Mouse (Mus musculus) small intestine, adult 2 months (tissue): Measurements from ENCODE around the gene Syce2. TPM values are rescaled to one million over a fixed set of nuclear protein-coding genes. Genes with fewer than 3 reads are reported as not detected.

Source experiments
- H3K27ac ChIP-seq: fragments of 200-500 bp; 2 replicates; pipeline ENCODE4 v1.5.1; 2012; ENCODE audit warnings: low read depth, low read length, control low read depth, inconsistent platforms; ENCODE audit not compliant: insufficient read depth
- H3K27me3 ChIP-seq: fragments of 200-500 bp; 2 replicates; pipeline ENCODE4 v1.6.1; 2012; ENCODE audit warnings: mild to moderate bottlenecking, moderate library complexity, low read length, inconsistent platforms; ENCODE audit not compliant: control insufficient read depth, insufficient read depth
- H3K36me3 ChIP-seq: fragments of 200-500 bp; 2 replicates; pipeline ENCODE4 v1.6.1; 2012; ENCODE audit warnings: mild to moderate bottlenecking, low read length, control low read depth, inconsistent platforms; ENCODE audit not compliant: control insufficient read depth, insufficient read depth
- H3K4me1 ChIP-seq: fragments of 200-500 bp; 2 replicates; pipeline ENCODE4 v1.6.1; 2012; ENCODE audit warnings: low read length, inconsistent platforms, mixed read lengths; ENCODE audit not compliant: control insufficient read depth, insufficient read depth, insufficient read length
- H3K4me3 ChIP-seq: fragments of 200-500 bp; 2 replicates; pipeline ENCODE4 v1.5.1; 2012; ENCODE audit warnings: low read depth, mild to moderate bottlenecking, control low read depth, inconsistent platforms, low read length, moderate library complexity
- CTCF ChIP-seq: fragments of 200-500 bp; IDR thresholded peaks from 2 replicates; pipeline ENCODE4 v1.5.1; 2012; ENCODE audit warnings: low read depth, mild to moderate bottlenecking, control low read depth, inconsistent platforms, low read length, moderate library complexity, mixed read lengths; ENCODE audit not compliant: insufficient replicate concordance, insufficient read length; ENCODE audit errors: extremely low read depth
- POLR2A ChIP-seq: fragments of 200-500 bp; IDR thresholded peaks from 2 replicates; pipeline ENCODE4 v1.6.1; 2012; ENCODE audit warnings: low read depth, mild to moderate bottlenecking, control low read depth, inconsistent platforms, low read length, moderate library complexity
- WGBS: fragments of 180-500 bp; shearing (Covaris S2); methylation state at CpG from one replicate; pipeline ENCODE4 v1.1.7; 2018; 5-methylcytosine and 5-hydroxymethylcytosine counted together
- polyA plus RNA-seq: library from polyadenylated mRNA; depleted of rRNA; stranded (reverse); fragments of >200 nt; gene quantifications from 2 replicates; pipeline ENCODE4 v1.2.3, GENCODE M21; 2012

Syce2 gene
- polyA plus RNA-seq, 1 experiment, result 2.1 TPM

DNA sequence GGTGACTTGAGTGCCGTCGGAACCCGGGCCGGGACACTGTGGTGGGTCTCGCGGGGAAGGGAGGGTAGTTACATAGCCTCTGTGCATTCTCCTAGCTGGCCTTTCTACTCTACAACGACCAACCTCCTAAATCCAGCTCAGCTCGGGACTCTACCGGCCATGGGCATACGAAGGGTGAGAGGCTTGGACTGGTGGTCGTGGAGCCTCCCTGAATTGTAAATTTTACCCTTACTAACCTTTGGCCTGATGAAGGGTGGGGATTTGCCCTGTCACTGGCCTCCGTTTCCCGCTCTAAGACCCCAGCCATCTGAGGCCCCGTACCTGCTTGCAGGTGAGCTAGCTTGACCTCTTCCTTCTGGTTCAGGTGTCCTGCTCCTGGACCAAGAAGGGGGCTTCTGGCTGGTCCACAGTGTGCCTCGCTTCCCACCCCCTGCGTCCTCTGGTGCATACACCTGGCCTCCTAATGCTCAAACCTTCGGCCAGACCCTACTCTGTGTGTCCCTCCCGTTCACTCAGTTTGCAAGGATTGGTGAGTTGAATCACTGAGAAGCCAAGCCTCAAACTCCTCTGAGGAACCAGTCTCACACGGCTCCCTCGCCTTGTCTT, 37.4 kb downstream of the Syce2 start:
- Histone ChIP-seq H3K36me3 (no peaks in the 10 kb centered on the region), H3K4me3 (peak overlapping the region; percentile 61), H3K27ac (0 out of 2 replicates have a peak overlapping the region, but pooled peaks have one; percentile 5), H3K27me3 (no peaks in the 10 kb centered on the region; the same call in 1 of the 2 replicates), H3K4me1 (peaks cover 9% of the 10 kb centered on the region)
- TF ChIP-seq CTCF (no peak), POLR2A (no peak)
- 49% methylated on average over 20 of the region's 20 CpGs for WGBS

- WGBS, result 65% methylated on average over 5 of the region's 5 CpGs
- TF ChIP-seq POLR2A, result no peak
- TF ChIP-seq CTCF, result no peak
- H3K27me3 ChIP-seq, result no peaks in the 10 kb centered on the region; the same call in 1 of the 2 replicates
- no peak overlapping the region for H3K27ac ChIP-seq
- peaks cover 9% of the 10 kb centered on the region for H3K4me1 ChIP-seq
- no peaks in the 10 kb centered on the region for H3K36me3 ChIP-seq
- H3K4me3 ChIP-seq, result no peak overlapping the region
Observed at GRCm38 (mm10) chr8:84909949-84910348, 38.0 kb downstream of the Syce2 start.

GRCm38 (mm10) chr8:84910551-84910950, 38.6 kb downstream of the Syce2 start:
- WGBS, result 89% methylated on average over 6 of the region's 6 CpGs
- no peak for TF ChIP-seq POLR2A
- TF ChIP-seq CTCF, result no peak
- no peak overlapping the region for H3K4me3 ChIP-seq
- no peak overlapping the region for H3K27ac ChIP-seq
- H3K27me3 ChIP-seq, result no peaks in the 10 kb centered on the region; the same call in 1 of the 2 replicates
- H3K36me3 ChIP-seq, result no peaks in the 10 kb centered on the region
- peaks cover 9% of the 10 kb centered on the region for H3K4me1 ChIP-seq

DNA sequence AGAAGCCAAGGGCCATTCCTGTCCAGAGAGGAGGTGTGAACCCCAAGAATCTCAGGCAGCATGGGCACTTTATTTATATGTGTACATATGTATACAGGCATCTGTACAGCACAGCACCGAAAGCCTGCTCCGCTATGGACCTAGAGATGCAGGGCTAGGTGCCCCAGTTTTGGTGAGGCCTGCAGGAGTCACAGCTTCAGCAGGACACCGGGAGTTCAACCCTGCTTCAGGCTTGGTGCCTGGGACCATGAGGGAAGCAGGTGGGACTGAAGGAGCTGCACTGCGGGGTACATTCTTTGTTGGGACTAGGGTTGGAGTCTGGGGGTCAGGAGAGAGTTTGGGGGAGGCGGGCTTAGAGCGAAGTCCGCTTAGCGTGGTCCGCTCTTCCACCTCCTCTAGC, 39.9 kb downstream of the Syce2 start:
- Histone ChIP-seq H3K4me1 (peaks cover 9% of the 10 kb centered on the region), H3K27ac (no peak overlapping the region), H3K27me3 (no peaks in the 10 kb centered on the region; the same call in 1 of the 2 replicates), H3K36me3 (no peaks in the 10 kb centered on the region), H3K4me3 (no peak overlapping the region)
- no peak for TF ChIP-seq POLR2A
- no peak for TF ChIP-seq CTCF
- WGBS, result 94% methylated on average over 9 of the region's 9 CpGs

GRCm38 (mm10) chr8:84912391-84912790, 40.5 kb downstream of the Syce2 start:
- TF ChIP-seq POLR2A (no peak), CTCF (no peak)
- peak overlapping the region; percentile 57 for H3K4me3 ChIP-seq
- H3K27ac ChIP-seq, result no peak overlapping the region
- 45% methylated on average over 27 of the region's 27 CpGs for WGBS
- H3K4me1 ChIP-seq, result peaks cover 9% of the 10 kb centered on the region
- H3K27me3 ChIP-seq, result no peaks in the 10 kb centered on the region; the same call in 1 of the 2 replicates
- H3K36me3 ChIP-seq, result no peaks in the 10 kb centered on the region

DNA sequence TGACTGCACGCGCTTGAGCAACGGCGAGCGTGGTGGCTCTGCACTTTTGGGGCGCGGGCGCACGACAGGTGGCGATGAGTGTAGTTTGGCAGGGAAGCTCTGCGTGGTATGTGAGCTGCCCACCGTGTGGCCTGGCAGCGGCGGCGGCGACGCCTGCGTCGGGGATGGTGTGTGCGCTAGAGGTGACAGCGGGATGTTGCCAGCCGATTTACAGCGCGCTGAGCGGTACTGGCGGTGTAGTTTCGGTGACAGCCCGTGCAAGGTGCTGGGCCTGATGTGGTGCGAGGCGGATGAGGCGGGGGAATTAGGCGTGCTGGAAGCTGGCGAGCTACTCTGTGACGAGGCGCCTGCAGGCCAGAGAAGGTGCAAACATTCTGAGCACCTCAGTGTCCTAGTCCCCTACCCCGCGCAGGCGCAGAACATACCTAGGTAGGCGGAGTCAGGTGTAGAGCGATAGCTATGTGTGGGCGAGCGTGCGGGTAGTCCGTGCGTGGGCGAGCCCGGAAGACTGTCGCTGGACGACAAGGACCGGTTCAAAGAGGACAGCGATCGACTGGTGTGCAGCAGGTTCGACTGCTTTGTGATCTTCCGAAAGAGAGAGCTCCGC, 41.1 kb downstream of the Syce2 start:
- Histone ChIP-seq H3K4me3 (peak overlapping the region; percentile 57), H3K27me3 (no peaks in the 10 kb centered on the region; the same call in 1 of the 2 replicates), H3K27ac (no peak overlapping the region), H3K4me1 (peaks cover 9% of the 10 kb centered on the region), H3K36me3 (no peaks in the 10 kb centered on the region)
- TF ChIP-seq POLR2A (no peak; the same call in 1 of the 2 replicates), CTCF (no peak)
- 1% methylated on average over 55 of the region's 55 CpGs for WGBS

DNA sequence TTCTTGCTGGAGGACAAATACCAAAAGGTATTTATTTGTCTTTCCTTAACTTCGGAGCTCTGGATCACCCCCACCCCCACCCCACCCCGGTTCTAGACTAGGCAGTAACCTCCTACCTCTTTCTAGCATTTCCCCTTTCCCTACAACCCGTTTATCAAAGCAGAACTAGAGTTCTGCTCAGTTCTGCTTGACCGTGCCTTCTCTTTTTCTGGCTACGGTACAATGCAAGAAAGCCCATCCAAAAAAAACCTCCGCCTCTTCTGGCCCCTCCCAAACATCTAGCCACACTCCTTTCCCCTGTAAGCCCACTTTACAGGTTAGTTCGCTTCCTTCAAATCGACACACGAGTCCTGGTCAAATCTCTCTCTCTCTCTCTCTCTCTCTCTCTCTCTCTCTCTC, 41.6 kb downstream of the Syce2 start:
- 6% methylated on average over 9 of the region's 9 CpGs for whole genome bisulfite sequencing
- peaks cover 9% of the 10 kb centered on the region for H3K4me1 ChIP-seq
- no peaks in the 10 kb centered on the region; the same call in 1 of the 2 replicates for H3K27me3 ChIP-seq
- H3K27ac ChIP-seq, result no peak overlapping the region
- peak overlapping the region; percentile 57 for H3K4me3 ChIP-seq
- TF ChIP-seq POLR2A (no peak), CTCF (no peak)
- H3K36me3 ChIP-seq, result no peaks in the 10 kb centered on the region
